Mouse (Mus musculus) heart, embryonic 13.5 days (tissue): ENCODE data around the gene Ghitm. TPM values are rescaled to one million over a fixed set of nuclear protein-coding genes. Genes with fewer than 3 reads are reported as not detected.

Source experiments
- ATAC-seq: fragments of 200-750 bp; cut with Nextera tagmentation; 2 replicates; pipeline ENCODE4 v1.8.0; 2017; ENCODE audit warnings: moderate TSS enrichment; ENCODE audit not compliant: insufficient number of reproducible peaks, low FRiP score, low TSS enrichment; ENCODE audit errors: extremely low read depth
- H3K27ac ChIP-seq: fragments of 300-500 bp; sonication (generic); replicated peaks from 2 replicates; pipeline ENCODE4 v1.5.1; 2015; ENCODE audit warnings: moderate library complexity, mild to moderate bottlenecking, inconsistent platforms
- H3K27me3 ChIP-seq: fragments of 300-500 bp; sonication (generic); replicated peaks from 2 replicates; pipeline ENCODE4 v1.6.1; 2015; ENCODE audit warnings: mild to moderate bottlenecking, inconsistent platforms
- H3K36me3 ChIP-seq: fragments of 300-500 bp; sonication (generic); 2 replicates; pipeline ENCODE4 v1.6.1; 2015; ENCODE audit warnings: mild to moderate bottlenecking, inconsistent platforms
- H3K4me1 ChIP-seq: fragments of 300-500 bp; sonication (generic); 2 replicates; pipeline ENCODE4 v1.6.1; 2015; ENCODE audit warnings: inconsistent platforms
- H3K4me2 ChIP-seq: fragments of 300-500 bp; sonication (generic); 2 replicates; pipeline ENCODE4 v1.6.1; 2015; ENCODE audit warnings: inconsistent platforms, mild to moderate bottlenecking, moderate library complexity
- H3K4me3 ChIP-seq: fragments of 300-500 bp; sonication (generic); 2 replicates; pipeline ENCODE4 v1.5.1; 2015; ENCODE audit warnings: moderate library complexity, mild to moderate bottlenecking, inconsistent platforms
- H3K9ac ChIP-seq: fragments of 300-500 bp; sonication (generic); 2 replicates; pipeline ENCODE4 v1.6.1; 2015; ENCODE audit warnings: inconsistent platforms, mild to moderate bottlenecking, moderate library complexity
- H3K9me3 ChIP-seq: fragments of 300-500 bp; sonication (generic); 2 replicates; pipeline ENCODE4 v1.6.1; 2016; ENCODE audit warnings: inconsistent platforms
- WGBS: fragments of 180-500 bp; shearing (Covaris S2); methylation state at CpG from one replicate; pipeline ENCODE4 v1.1.7; 2015; ENCODE audit warnings: mixed read lengths; 5-methylcytosine and 5-hydroxymethylcytosine counted together
- polyA plus RNA-seq: library from polyadenylated mRNA; unstranded; fragments of >200 nt; fragmentation: Nextera tagmentation; extraction: Ambion mirVana; gene quantifications from 2 replicates; pipeline ENCODE4 v1.2.1, GENCODE M21; 2015

The Ghitm gene
- polyA plus RNA-seq, 1 experiment from 2014 or later = 328 TPM

DNA sequence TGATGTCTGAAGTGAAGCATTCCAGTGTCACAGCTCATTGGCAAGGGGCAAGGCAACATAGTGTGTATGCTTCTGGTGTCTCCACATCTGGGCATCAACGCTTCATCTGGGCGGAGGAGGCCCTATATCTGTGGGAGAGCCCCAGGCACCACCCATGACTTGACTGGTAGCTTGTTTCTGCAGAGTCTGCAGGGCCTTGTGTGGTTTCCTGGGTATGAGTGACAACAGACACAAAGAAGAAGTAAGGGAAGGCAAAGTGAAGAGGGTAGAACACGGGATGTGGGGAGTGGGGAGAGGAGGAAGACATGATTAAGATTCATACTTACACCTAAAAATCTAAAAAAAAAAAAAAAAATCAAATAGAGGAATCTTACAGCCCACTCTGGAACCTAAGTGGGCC is 32.6 kb downstream of the Ghitm start:
- no peak for ATAC-seq
- WGBS = 75% methylated on average over 3 of the region's 3 CpGs
- Histone ChIP-seq H3K4me1 (peaks cover 40% of the 10 kb centered on the region), H3K27ac (no peak overlapping the region), H3K36me3 (no peaks in the 10 kb centered on the region), H3K27me3 (peaks cover 46% of the 10 kb centered on the region), H3K9me3 (no peaks in the 10 kb centered on the region), H3K4me3 (no peak overlapping the region), H3K4me2 (no peak overlapping the region), H3K9ac (no peak overlapping the region)

DNA sequence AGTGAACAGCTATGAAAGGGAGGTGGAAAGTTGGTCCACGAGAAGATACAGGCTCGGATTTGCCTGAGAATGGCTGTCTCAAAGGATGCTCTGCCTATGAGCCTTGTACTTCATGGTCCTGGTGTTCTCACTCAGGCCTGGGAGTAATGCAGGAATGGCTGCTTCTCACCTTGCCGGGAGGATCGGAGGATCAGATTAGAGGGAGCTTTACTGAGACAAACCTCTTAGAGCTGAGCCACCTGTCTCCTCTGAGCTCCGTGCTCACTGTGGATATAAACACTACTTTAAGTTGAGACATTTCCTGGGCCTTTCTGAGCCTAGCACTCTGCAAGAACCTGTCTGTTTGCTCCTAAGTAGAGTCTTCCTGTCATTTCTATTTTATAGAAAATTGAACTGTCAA is 33.5 kb downstream of the Ghitm start:
- Histone ChIP-seq H3K36me3 (no peaks in the 10 kb centered on the region), H3K9ac (no peak overlapping the region), H3K4me1 (peaks cover 38% of the 10 kb centered on the region), H3K4me2 (no peak overlapping the region), H3K4me3 (no peak overlapping the region), H3K27ac (no peak overlapping the region), H3K27me3 (peaks cover 55% of the 10 kb centered on the region), H3K9me3 (no peaks in the 10 kb centered on the region)
- no peak for ATAC-seq
- 59% methylated on average over 5 of the region's 5 CpGs for WGBS

DNA sequence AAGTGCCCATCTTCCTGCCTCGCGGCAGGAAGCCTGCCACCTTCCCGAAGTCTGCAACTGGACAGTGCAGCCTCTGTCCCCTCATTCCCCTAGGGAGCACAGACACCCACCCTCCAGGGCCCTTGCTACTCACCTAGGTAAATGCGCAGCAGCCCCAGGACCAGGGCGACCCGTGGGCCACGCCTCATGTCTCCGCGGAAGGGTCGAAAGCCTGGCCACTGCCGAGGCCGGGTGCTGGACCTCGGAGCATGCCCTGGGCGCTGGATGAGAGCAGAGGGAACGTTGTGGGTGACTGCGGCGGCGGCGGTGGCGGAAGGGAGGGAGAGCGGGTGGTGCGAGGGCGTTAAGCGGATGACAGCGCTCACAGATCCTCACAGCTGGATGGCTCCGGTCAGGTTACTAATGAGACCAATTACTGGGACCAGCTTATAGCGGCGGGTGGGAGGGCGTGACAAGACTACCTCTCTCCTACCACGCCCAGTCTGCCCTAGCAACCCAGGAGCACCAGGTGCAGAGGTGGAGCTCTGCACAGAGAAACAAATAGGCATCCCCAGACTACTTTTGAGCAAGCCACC is 37.0 kb downstream of the Ghitm start, which contains the start of gene Cdhr1:
Gene Cdhr1 (minus strand): TSS at position 392 of the 575 bp plus-strand sequence.
- ATAC-seq = no peak
- no peaks in the 10 kb centered on the region for H3K9me3 ChIP-seq
- peak within 1 kb of the TSS; percentile 45 for H3K4me3 ChIP-seq
- H3K36me3 ChIP-seq = no peaks in the 10 kb centered on the region
- H3K27ac ChIP-seq = no peak within 1 kb of the TSS
- H3K4me2 ChIP-seq = peak within 1 kb of the TSS; percentile 69
- WGBS = 2% methylated on average over 30 of the region's 30 CpGs
- H3K4me1 ChIP-seq = peaks cover 13% of the 10 kb centered on the region
- peaks cover 78% of the 10 kb centered on the region for H3K27me3 ChIP-seq
- peak within 1 kb of the TSS; percentile 61 for H3K9ac ChIP-seq

DNA sequence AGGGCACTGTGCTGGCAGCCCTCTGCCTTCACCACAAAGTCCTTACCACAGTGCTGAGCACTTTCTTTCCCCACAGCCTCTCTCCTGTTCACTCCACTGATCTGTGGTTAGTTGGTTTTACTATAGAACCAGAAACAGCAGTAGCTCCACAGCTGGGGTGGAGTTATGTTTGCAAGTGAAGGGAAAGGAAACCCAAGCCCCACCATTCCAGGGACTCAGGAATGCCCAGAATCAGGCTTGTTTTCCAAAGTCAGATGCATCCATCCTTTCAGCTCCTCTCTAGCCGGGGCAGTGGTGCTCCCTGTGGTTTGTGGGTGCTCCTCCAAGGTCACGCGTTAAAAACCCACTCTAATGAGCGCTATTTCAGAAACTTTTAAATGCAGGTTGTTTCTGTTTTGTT is 39.5 kb downstream of the Ghitm start:
- no peak overlapping the region for H3K4me2 ChIP-seq
- no peak overlapping the region for H3K4me3 ChIP-seq
- H3K4me1 ChIP-seq = peaks cover 13% of the 10 kb centered on the region
- no peak overlapping the region for H3K27ac ChIP-seq
- ATAC-seq = no peak
- H3K27me3 ChIP-seq = peaks cover 63% of the 10 kb centered on the region
- no peaks in the 10 kb centered on the region for H3K9me3 ChIP-seq
- WGBS = 76% methylated on average over 4 of the region's 4 CpGs
- H3K36me3 ChIP-seq = no peaks in the 10 kb centered on the region
- no peak overlapping the region for H3K9ac ChIP-seq

DNA sequence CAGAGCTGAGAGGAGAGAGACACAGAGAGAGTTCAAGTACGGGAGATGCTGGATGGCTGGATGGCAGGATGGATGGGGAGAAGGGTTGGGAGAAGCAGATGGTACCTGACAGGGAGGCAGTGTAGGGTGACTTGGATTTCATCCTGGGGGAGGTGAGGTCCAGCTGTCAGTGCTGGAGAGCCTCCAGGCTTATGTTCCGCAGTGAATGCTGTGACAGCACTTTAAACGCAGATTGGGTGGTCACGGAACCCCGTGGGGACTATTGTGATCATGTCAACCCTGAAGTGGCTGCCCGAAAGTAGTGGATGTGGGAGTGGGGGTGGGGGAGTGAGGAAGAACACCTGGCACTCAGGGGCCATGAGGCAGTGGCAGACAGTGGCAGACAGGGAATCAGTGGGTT is 40.6 kb downstream of the Ghitm start:
- Histone ChIP-seq H3K27me3 (peaks cover 51% of the 10 kb centered on the region), H3K4me3 (no peak overlapping the region), H3K9ac (no peak overlapping the region), H3K4me1 (peaks cover 13% of the 10 kb centered on the region), H3K4me2 (no peak overlapping the region), H3K27ac (no peak overlapping the region), H3K9me3 (no peaks in the 10 kb centered on the region), H3K36me3 (no peaks in the 10 kb centered on the region)
- ATAC-seq = no peak
- 60% methylated on average over 6 of the region's 6 CpGs for WGBS

DNA sequence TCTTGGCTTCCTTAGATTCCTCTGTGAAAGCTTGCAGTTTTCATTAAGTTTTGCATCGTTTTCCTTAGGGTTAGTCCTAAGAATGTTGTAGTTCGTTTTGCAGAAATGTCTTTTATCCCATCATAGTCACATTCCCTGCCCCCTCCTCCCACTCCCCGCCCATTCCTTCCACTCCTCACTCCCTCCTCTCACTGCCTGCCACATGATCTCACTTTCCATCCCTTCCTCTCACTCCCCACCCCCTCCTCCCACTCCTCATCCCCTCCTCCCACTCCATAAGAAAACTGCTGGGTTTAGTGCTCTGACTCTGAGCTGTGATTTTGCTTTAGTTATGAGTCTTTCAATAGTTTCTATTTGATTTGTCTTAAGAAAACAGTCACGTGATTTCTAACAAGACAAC is 51.3 kb downstream of the Ghitm start:
- Histone ChIP-seq H3K4me1 (no peaks in the 10 kb centered on the region), H3K4me3 (no peak overlapping the region), H3K9me3 (no peaks in the 10 kb centered on the region), H3K27ac (no peak overlapping the region), H3K27me3 (no peaks in the 10 kb centered on the region), H3K36me3 (no peaks in the 10 kb centered on the region), H3K9ac (no peak overlapping the region), H3K4me2 (no peak overlapping the region)
- 18% methylated on average over 4 of the region's 4 CpGs for WGBS
- no peak for ATAC-seq

DNA sequence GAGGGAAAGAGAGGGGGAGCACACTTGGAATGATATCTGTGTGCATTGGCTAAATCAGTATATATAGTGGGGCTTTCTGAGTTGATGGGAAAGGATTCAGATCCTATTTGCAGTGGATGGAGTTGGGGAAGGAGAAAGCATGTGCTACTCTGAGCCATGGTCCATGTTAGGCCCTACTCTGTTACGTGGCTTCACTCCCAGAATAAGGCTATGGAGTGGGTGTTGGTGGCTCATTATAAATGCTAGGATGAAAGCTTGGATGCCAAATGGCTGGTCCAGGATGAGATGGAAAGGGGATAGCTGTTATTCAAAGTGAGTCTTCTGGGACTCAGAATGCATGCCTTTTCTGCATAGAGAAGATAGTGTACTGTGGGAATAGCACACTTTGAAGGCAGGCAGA is 54.3 kb downstream of the Ghitm start:
- Histone ChIP-seq H3K36me3 (no peaks in the 10 kb centered on the region), H3K4me3 (no peak overlapping the region), H3K4me2 (no peak overlapping the region), H3K9ac (no peak overlapping the region), H3K9me3 (no peaks in the 10 kb centered on the region), H3K27me3 (no peaks in the 10 kb centered on the region), H3K27ac (no peak overlapping the region), H3K4me1 (no peaks in the 10 kb centered on the region)
- WGBS = 63% methylated on average over 1 of the region's 1 CpGs
- ATAC-seq = no peak

Other genes with a start within 250 kb of the Ghitm start
- 51.2 and 54.2 TPM in 2 replicates for gene Ccser2, start 166.5 kb downstream of the Ghitm start, polyA plus RNA-seq
- not detected in 2 replicates for gene Rgr, start 86.3 kb downstream of the Ghitm start, polyA plus RNA-seq
- not detected in 2 replicates for gene Lrit1, start 80.4 kb downstream of the Ghitm start, polyA plus RNA-seq
- not detected in 2 replicates for gene Lrit2, start 67.3 kb downstream of the Ghitm start, polyA plus RNA-seq
- 0.20 and 0.24 TPM in 2 replicates for gene Cdhr1, start 36.9 kb downstream of the Ghitm start, polyA plus RNA-seq
- 1.8 and 1.9 TPM in 2 replicates for gene 2610528A11Rik, start 21.2 kb downstream of the Ghitm start, polyA plus RNA-seq